Mouse (Mus musculus) forebrain, embryonic 14.5 days (tissue): Measurements from ENCODE around the gene Phf7. TPM values are rescaled to one million over a fixed set of nuclear protein-coding genes. Genes with fewer than 3 reads are reported as not detected.
A peak's percentile ranks its signal among the peaks of the same experiment; 100 is the strongest.

Experiments used
- ATAC-seq: fragments of 200-750 bp; cut with Nextera tagmentation; 2 replicates; pipeline ENCODE4 v1.8.0; 2017; ENCODE audit warnings: mild to moderate bottlenecking, moderate library complexity
- DNase-seq: peaks from one replicate; pipeline ENCODE4 v3.0.0-alpha.2; 2015; ENCODE audit warnings: low spot score
- H3K27ac ChIP-seq: fragments of 300-500 bp; sonication (generic); 2 replicates; pipeline ENCODE4 v1.5.1; 2014; ENCODE audit warnings: low read depth, mild to moderate bottlenecking, control low read depth, low read length, moderate library complexity
- H3K27me3 ChIP-seq: fragments of 300-500 bp; sonication (generic); replicated peaks from 2 replicates; pipeline ENCODE4 v1.6.1; 2014; ENCODE audit warnings: low read length, control low read depth, mixed read lengths; ENCODE audit not compliant: control insufficient read depth, insufficient read depth
- H3K36me3 ChIP-seq: fragments of 300-500 bp; sonication (generic); 2 replicates; pipeline ENCODE4 v1.6.1; 2014; ENCODE audit warnings: low read length, control low read depth; ENCODE audit not compliant: control insufficient read depth, insufficient read depth
- H3K4me1 ChIP-seq: fragments of 300-500 bp; sonication (generic); 2 replicates; pipeline ENCODE4 v1.6.1; 2014; ENCODE audit warnings: antibody characterized with exemption, low read length, control low read depth; ENCODE audit not compliant: control insufficient read depth, insufficient read depth
- H3K4me2 ChIP-seq: fragments of 300-500 bp; sonication (generic); 2 replicates; pipeline ENCODE4 v1.6.1; 2014; ENCODE audit warnings: mild to moderate bottlenecking, control low read depth, low read length
- H3K4me3 ChIP-seq: fragments of 300-500 bp; sonication (generic); 2 replicates; pipeline ENCODE4 v1.5.1; 2014; ENCODE audit warnings: low read depth, low read length, control low read depth
- H3K9ac ChIP-seq: fragments of 300-500 bp; sonication (generic); 2 replicates; pipeline ENCODE4 v1.6.1; 2014; ENCODE audit warnings: mild to moderate bottlenecking, low read length, control low read depth, moderate library complexity
- H3K9me3 ChIP-seq: fragments of 300-500 bp; sonication (generic); replicated peaks from 2 replicates; pipeline ENCODE4 v1.6.1; 2016; ENCODE audit warnings: low read length, control low read depth, mixed read lengths; ENCODE audit not compliant: control insufficient read depth
- WGBS: fragments of 180-500 bp; shearing (Covaris S2); extraction: QIAGEN DNeasy Blood & Tissue Kit; methylation state at CpG from one replicate; pipeline ENCODE4 v1.1.7; 2014; 5-methylcytosine and 5-hydroxymethylcytosine counted together
- polyA plus RNA-seq: library from polyadenylated mRNA; unstranded; fragments of >200 nt; fragmentation: Nextera tagmentation; extraction: Ambion mirVana; gene quantifications from 2 replicates; pipeline ENCODE4 v1.2.1, GENCODE M21; 2014

Phf7 gene
- polyA plus RNA-seq, 1 experiment from 2014 or later: 13.2 TPM

DNA sequence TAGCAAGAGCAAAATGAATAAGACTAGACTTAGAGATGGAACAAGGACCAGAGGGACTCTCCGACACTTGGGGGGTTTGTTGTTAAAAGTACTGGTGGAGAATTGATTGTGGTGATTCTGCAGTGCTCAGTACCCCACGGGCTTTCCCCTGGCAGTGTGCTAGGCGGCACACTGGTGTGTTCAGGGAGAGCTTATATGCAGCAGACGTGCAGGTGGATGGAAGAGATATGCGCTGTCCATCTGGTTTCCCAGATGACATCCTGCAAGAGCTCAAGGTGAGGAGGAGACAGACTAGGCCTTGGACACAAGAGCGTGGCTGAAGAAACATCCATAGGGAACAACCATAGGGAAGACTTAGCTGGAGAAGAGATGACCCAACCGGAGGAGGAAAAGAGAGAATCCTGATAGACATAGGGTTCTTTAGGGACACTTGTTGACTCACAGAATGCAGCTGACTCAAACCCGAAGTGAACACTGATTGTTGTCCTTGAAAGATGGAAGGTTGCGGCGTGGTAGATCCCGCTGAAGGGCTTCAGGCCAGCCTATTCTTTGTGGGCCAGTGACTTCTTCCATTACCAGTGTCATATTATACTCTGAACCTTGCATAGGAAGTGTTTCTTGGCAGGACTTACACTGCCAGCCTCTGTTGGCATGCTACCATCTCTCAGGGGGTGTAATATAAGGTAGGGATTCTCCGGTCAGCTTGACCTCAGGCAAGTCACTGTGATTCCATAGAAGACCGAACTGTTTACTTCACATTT lies 43.9 kb downstream of the Phf7 start:
- Histone ChIP-seq H3K4me1 (peaks cover 11% of the 10 kb centered on the region; the same call in 1 of the 2 replicates), H3K27ac (peak overlapping the region; percentile 88), H3K27me3 (no peaks in the 10 kb centered on the region), H3K9me3 (no peaks in the 10 kb centered on the region), H3K9ac (peak overlapping the region; percentile 95), H3K4me2 (peak overlapping the region; percentile 86), H3K4me3 (peak overlapping the region; percentile 81), H3K36me3 (peaks cover 25% of the 10 kb centered on the region)
- 81% methylated on average over 13 of the region's 13 CpGs for WGBS
- peak; percentile 19 for ATAC-seq
- DNase-seq: no peak

DNA sequence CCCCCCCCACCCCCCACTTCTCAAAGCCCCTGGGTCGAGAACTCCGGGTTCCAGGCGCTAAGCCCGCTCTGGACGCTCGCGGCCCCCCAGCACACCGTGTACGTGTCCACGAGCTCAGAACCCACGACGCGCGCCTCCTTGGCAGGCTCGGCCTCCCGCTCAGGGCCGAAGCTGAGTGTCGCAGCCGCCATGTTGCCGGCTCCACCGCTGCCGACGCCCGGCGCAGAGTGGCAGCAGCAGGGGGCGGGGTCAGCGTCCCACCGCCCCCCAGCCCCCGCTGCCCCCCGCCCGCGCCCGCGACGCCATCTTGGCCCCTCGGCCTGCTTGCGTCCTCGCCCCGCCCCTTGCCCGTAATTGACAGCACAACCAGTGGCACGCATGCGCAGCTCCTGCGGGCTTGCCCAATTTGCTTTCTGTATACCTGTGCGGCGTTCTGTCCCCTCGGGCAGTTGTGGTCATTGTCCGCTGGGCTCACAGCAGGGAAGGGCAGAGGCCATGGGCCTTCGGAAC lies 44.6 kb downstream of the Phf7 start:
- ATAC-seq (peak; percentile 82), DNase-seq (peak; percentile 97)
- Histone ChIP-seq H3K4me1 (peaks cover 11% of the 10 kb centered on the region; the same call in 1 of the 2 replicates), H3K27me3 (no peaks in the 10 kb centered on the region), H3K27ac (peak overlapping the region; percentile 88), H3K4me2 (peak overlapping the region; percentile 86), H3K9me3 (no peaks in the 10 kb centered on the region), H3K9ac (peak overlapping the region; percentile 95), H3K4me3 (peak overlapping the region; percentile 81), H3K36me3 (peaks cover 32% of the 10 kb centered on the region)
- under 1% methylated on average over 37 of the region's 48 CpGs for WGBS

DNA sequence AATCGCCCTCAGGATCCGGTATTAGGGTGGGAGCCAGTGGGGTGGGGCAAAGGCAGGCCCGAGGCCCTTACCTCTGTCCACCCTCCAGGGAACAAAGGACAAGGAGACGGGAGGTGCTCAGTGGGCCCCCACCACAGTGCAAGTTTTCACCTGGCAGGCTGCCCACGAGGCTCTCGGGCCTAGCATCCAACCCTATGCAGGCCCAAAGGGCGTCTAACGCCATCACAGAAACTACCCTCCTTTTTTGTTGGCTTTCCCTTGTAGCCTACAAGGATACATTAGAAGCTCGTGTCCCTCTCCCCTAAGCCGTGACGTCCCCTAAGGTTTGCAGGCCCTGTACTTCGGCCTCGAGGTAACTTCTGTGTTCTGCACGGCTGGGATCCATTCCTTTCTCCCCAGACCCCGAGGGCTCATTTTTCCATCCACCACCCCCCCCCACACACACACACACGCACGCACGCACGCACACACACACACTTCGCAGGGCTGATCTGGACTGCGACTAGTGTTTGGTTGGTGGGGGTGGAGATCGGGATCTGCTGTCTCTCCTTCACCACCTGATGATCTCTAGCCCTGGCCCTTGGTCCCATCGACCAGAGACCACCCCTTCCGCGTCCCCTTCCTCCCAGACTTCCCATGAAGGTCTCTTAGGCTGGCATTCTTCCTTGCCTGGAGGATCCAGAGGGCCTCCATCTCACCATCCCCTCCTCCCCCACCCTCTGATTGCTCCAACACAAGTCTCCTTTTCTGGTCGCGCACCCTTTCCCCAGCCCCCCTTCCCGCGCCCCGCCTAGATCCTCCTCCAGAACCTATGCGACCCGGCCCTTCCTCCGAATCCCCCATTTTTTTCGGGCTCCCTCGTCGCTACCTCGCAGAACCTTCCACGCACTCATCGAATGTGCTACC lies 45.3 kb downstream of the Phf7 start:
- no peaks in the 10 kb centered on the region for H3K27me3 ChIP-seq
- H3K9ac ChIP-seq: peak overlapping the region; percentile 95
- DNase-seq (peak; percentile 58), ATAC-seq (peak; percentile 57)
- WGBS: under 1% methylated on average over 39 of the region's 39 CpGs
- H3K9me3 ChIP-seq: no peaks in the 10 kb centered on the region
- peak overlapping the region; percentile 88 for H3K27ac ChIP-seq
- H3K36me3 ChIP-seq: peaks cover 39% of the 10 kb centered on the region
- peak overlapping the region; percentile 86 for H3K4me2 ChIP-seq
- peaks cover 11% of the 10 kb centered on the region; the same call in 1 of the 2 replicates for H3K4me1 ChIP-seq
- peak overlapping the region; percentile 81 for H3K4me3 ChIP-seq

DNA sequence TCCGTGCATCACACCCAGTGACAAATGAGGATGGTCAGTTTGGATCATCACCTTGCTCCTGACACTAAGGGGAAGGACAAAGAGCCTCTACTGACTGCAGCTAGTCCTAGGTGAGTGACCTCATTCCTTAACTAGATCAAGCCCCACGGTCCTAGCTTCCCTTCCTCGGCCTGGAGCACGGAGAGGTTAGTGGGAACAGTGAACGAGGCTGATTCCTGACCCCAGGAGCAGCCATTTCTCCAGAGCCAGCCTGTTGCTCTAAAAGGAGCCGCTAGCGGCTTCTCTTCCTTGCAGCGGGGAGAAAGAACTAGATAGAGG lies 45.9 kb downstream of the Phf7 start:
- Histone ChIP-seq H3K36me3 (peaks cover 45% of the 10 kb centered on the region), H3K9ac (peak overlapping the region; percentile 95), H3K27me3 (no peaks in the 10 kb centered on the region), H3K4me1 (peaks cover 11% of the 10 kb centered on the region; the same call in 1 of the 2 replicates), H3K9me3 (no peaks in the 10 kb centered on the region), H3K4me3 (peak overlapping the region; percentile 81), H3K4me2 (peak overlapping the region; percentile 86), H3K27ac (peak overlapping the region; percentile 88)
- 20% methylated on average over 8 of the region's 8 CpGs for WGBS
- ATAC-seq (no peak), DNase-seq (no peak)

DNA sequence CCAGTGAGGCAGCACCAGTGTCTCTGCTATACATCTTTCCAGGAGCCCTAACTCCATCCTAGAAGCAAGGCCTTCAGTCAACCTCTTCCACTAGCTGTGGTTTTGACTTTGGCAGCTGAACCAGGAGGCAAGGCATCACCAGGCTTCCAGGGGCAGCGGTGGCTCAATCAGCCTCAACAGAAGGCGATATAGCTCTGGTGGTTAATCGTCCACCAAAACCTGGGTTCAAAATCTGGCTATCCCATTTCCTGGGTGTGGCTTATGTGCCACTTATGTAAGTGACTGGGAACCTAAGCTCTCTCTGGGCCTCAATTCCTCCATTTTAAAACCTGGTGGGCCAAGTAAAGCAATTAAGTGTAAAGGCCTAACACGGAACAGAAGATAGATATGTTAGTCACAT lies 46.3 kb downstream of the Phf7 start:
- peaks cover 11% of the 10 kb centered on the region; the same call in 1 of the 2 replicates for H3K4me1 ChIP-seq
- peak overlapping the region; percentile 95 for H3K9ac ChIP-seq
- ATAC-seq (no peak), DNase-seq (no peak)
- H3K9me3 ChIP-seq: no peaks in the 10 kb centered on the region
- H3K27ac ChIP-seq: no peak overlapping the region
- no peaks in the 10 kb centered on the region for H3K27me3 ChIP-seq
- peak overlapping the region; percentile 81 for H3K4me3 ChIP-seq
- 76% methylated on average over 4 of the region's 4 CpGs for whole genome bisulfite sequencing
- peaks cover 49% of the 10 kb centered on the region for H3K36me3 ChIP-seq
- H3K4me2 ChIP-seq: peak overlapping the region; percentile 86

DNA sequence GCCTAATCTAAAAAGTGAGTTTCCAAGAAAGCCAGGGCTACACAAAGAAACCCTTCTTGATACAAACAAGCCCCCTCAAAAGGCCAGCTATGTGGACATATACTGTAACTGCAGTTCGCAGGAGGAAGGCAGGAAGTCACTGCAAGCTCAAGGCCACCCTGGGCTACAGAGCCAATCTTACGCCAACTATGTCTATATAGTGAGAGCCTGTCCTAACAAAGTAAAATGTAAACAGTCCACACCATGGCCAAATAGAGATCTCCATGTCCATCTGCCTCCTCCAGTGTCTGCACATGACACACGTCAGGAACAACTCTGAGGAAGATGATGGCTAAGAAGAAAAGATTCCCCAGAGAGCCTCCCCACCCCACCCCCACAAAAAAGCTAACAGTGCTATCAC lies 51.1 kb downstream of the Phf7 start:
- Histone ChIP-seq H3K4me2 (no peak overlapping the region), H3K27ac (no peak overlapping the region), H3K4me3 (no peak overlapping the region), H3K27me3 (no peaks in the 10 kb centered on the region), H3K4me1 (peaks cover 9% of the 10 kb centered on the region; the same call in 1 of the 2 replicates), H3K9ac (no peak overlapping the region), H3K36me3 (peaks cover 92% of the 10 kb centered on the region), H3K9me3 (no peaks in the 10 kb centered on the region)
- 86% methylated on average over 3 of the region's 3 CpGs for WGBS
- ATAC-seq (no peak), DNase-seq (no peak)

DNA sequence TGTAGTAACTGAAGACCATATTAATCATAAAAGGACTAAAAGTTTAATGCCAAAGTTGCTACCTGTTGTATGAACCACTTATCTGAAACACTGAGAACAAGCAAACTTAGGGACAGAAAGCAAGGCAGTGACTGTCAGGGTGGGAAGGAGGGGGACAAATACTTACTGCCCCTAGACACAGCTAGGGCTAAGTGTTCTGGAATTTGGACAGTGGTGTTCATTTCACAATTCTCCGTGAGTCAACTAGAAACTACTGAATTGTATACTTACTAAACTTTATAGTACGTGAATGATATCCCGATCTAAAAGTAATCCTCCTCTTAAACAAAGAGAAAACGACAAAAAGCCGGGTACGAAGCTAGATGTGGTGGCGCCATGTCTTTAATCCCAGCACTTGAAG lies 51.5 kb downstream of the Phf7 start:
- WGBS: 94% methylated on average over 7 of the region's 7 CpGs
- H3K36me3 ChIP-seq: peaks cover 94% of the 10 kb centered on the region

DNA sequence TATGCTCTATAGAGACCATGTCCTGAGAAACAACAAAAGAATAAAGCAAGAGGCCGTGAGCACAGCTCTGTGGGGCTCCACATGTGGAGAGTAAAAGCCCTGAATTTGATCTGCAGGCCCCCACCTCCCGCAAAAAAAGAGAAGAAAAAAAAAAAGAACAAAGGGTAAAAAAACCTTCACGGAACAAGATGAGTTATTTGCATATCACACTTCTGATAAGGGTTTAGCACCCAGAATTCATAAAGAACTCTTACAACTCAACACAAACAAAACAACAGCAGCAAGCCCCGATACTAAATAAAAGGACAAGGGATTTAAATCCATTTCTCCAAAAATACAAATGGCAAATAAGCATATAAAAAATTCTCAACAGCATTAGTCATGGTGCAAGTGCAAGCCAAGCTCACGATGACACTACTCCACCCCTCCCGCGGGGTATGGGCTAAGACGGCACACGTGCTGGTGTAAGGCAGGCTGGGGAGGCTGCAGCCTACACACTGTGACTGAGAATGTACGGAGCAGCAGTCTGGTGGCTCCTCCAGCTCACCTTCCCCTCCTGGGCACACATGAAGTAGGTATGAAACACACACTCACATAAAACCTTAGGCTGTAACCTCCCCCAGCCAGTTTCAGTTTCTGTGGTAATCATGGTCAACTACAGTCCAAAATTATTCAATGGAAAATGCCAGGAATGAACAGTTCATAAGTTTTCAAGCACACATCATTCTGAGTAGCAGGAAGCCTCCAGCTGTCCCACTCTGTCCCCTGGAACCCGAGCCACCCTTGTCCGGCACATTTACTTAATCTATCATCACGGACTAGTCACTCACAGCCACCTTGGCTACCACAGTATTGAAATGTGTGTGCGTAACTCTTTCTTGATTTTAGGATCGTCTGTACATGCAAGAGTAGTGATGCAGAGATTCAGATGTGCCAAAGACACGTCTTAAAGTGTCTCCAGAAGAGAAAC lies 53.3 kb downstream of the Phf7 start:
- peaks cover 2% of the 10 kb centered on the region; the same call in 1 of the 2 replicates for H3K4me1 ChIP-seq
- peaks cover 89% of the 10 kb centered on the region for H3K36me3 ChIP-seq
- H3K9me3 ChIP-seq: no peaks in the 10 kb centered on the region
- ATAC-seq (no peak; the same call in 1 of the 2 replicates), DNase-seq (no peak)
- WGBS: 70% methylated on average over 16 of the region's 16 CpGs
- no peak overlapping the region for H3K27ac ChIP-seq
- H3K27me3 ChIP-seq: no peaks in the 10 kb centered on the region
- no peak overlapping the region for H3K4me3 ChIP-seq
- no peak overlapping the region for H3K9ac ChIP-seq
- no peak overlapping the region for H3K4me2 ChIP-seq

More for the DNA sequence above, 51.5 kb downstream of the Phf7 start:
- no peaks in the 10 kb centered on the region for H3K9me3 ChIP-seq
- no peak overlapping the region for H3K9ac ChIP-seq
- H3K4me1 ChIP-seq: peaks cover 5% of the 10 kb centered on the region; the same call in 1 of the 2 replicates
- DNase-seq (no peak), ATAC-seq (no peak)
- no peaks in the 10 kb centered on the region for H3K27me3 ChIP-seq
- no peak overlapping the region for H3K27ac ChIP-seq
- H3K4me3 ChIP-seq: no peak overlapping the region
- H3K4me2 ChIP-seq: no peak overlapping the region
